Mouse (Mus musculus) testis, adult 2 months (tissue): ENCODE measurements at regions not wholly inside any gene's neighbourhood (a gene's known extent, or its start where the extent isn't known, plus 50 kb on each side); places are given as distances from the start of the nearest gene placed in this dataset.

ENCODE experiments used
- CTCF ChIP-seq: fragments of 200-500 bp; IDR thresholded peaks from 2 replicates; pipeline ENCODE4 v1.5.1; 2012; ENCODE audit warnings: low read depth, mild to moderate bottlenecking, inconsistent platforms, low read length, moderate library complexity; ENCODE audit not compliant: control insufficient read depth, insufficient read depth, insufficient replicate concordance
- POLR2A ChIP-seq: fragments of 200-500 bp; IDR thresholded peaks from 2 replicates; pipeline ENCODE4 v1.6.1; 2012; ENCODE audit warnings: low read depth, mild to moderate bottlenecking, inconsistent platforms, low read length, moderate library complexity; ENCODE audit not compliant: control insufficient read depth

DNA sequence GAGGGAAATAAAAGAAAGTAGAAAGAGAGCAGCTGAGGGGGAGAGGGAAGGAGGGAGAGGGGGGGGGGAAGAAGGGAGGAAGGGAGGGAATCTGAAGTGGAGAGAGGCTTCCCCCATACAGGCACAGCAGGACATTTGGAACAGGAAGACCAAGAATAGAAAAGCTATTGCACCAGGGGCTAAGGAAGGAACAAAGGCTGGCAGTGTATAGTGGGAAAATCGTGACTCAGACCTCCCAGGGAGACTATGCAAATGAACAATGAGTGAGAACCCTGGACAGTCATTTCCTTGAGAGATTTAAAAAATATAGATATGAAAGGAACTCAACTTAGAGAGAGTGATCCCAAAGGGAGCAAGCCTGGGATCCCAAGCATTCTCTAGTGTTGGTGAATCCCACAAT lies 559.1 kb upstream of the Klf6 start:
- no peak for TF ChIP-seq CTCF
- TF ChIP-seq POLR2A = no peak
